Mouse (Mus musculus) yolk sac, embryonic 10.5 days (tissue): Measurements from ENCODE around the gene Abhd14a.
"Not testable (repeated sequence)": the region's sequence is repeated elsewhere in the genome, so short reads cannot be mapped to it uniquely, and the experiment has no call there.

ENCODE experiments used
- DNase-seq: peaks from one replicate; pipeline ENCODE4 v3.0.0-alpha.2; 2017; ENCODE audit warnings: low spot score

Gene Abhd14a

GRCm38 (mm10) chr9:106447348-106447747 lies at the start of gene Abhd14a, which contains the start of gene Abhd14b:
Gene Abhd14a (minus strand): TSS chr9:106447678.
Gene Abhd14b (plus strand): TSS chr9:106447459.
- DNase-seq, result peak; percentile 94

DNA sequence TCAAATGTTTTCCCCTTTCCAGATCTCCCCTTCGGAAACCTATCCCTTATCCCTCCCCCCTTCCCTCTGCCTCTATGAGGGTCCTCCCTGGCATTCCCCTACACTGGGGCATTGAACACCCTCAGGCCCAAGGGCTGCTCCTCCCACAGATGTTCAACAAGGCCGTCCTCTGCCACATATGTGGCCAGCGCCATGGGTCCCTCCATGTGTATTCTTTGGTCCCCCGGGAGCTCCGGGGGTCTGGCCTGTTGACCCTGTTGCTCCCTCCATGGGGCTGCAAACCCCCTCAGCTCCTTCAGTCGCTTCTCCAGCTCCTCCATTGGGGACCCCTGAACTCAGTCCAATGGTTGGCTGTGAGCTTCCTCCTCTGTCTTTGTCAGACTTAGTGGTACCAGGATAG lies 40.1 kb upstream of the Abhd14a start:
- not testable (repeated sequence) for DNase-seq

- no peak for DNase-seq
Measured at GRCm38 (mm10) chr9:106485076-106485475, 37.6 kb upstream of the Abhd14a start.

- DNase-seq, result no peak
Measured at GRCm38 (mm10) chr9:106483606-106484005, 36.1 kb upstream of the Abhd14a start.

- no peak for DNase-seq
Measured at GRCm38 (mm10) chr9:106483136-106483535, 35.7 kb upstream of the Abhd14a start.

DNA sequence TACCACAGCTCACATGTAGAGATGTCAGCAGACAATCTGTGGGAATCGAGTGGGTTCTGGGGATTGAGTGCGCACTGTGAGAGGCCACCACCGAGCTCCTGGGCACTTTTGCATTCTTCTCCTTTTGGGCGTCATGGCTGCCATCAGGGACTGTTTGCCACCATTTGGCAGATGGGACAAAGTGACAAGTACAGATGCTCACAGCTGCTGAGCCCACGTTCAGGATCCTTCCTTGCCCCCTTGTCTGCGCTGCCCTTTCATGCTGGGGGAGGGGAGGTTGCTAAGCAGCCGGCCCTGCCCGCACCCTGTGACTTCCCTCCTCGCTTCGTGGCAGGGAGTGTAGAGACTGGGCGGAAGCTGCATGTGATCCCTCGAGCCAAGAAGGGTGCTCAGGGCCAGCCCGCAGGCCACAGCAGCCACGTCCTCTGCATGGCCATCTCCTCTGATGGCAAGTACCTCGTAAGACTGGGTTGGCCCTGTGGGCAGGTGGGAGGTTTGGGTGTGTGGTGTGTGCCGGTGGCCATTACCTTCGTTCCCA lies 35.2 kb upstream of the Abhd14a start:
- DNase-seq, result no peak

GRCm38 (mm10) chr9:106481676-106482075 lies 34.2 kb upstream of the Abhd14a start:
- no peak for DNase-seq

DNA sequence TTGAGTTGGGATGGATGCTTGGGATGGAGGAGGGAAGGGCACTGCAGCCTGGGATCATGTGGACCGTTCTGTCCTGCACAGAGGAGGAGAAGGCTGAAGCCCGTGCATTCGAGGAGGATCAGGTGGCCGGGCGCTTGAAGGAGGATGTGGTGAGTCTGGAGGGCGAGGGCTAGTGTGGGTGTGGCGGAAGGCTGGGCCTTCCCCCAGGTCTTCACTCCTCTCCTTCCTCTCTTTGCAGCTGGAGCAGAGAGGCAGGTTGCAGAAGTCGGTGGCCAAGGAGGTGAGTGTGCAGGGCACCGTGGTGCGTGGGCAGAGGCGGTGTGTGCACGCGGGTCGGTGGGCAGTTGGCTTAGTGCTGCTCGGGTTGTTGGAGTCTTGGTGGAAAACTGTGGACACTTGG lies 33.6 kb upstream of the Abhd14a start:
- no peak for DNase-seq

- no peak for DNase-seq
Measured at GRCm38 (mm10) chr9:106480541-106480940, 33.1 kb upstream of the Abhd14a start.

- DNase-seq, result no peak
Measured at GRCm38 (mm10) chr9:106478101-106478500, 30.6 kb upstream of the Abhd14a start.

DNA sequence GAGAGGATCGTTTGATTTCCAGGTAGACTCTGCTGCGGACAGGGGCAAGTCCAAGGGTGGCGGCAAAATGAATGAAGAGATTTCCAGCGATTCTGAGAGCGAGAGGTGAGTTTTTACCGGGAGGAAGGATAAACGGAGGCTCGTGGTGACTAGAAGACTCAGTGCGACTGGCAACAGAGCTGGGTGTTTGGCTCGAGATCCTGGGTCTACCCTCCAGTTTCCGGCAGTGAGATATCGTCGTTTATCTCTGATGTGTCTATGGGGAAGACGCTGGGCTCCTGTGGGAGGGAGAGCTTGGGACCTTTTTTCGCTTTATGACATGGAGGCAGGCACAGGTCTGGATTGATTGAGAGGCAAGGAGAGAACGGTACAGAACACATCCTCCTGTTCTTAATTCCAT lies 30.2 kb upstream of the Abhd14a start:
- no peak for DNase-seq

DNA sequence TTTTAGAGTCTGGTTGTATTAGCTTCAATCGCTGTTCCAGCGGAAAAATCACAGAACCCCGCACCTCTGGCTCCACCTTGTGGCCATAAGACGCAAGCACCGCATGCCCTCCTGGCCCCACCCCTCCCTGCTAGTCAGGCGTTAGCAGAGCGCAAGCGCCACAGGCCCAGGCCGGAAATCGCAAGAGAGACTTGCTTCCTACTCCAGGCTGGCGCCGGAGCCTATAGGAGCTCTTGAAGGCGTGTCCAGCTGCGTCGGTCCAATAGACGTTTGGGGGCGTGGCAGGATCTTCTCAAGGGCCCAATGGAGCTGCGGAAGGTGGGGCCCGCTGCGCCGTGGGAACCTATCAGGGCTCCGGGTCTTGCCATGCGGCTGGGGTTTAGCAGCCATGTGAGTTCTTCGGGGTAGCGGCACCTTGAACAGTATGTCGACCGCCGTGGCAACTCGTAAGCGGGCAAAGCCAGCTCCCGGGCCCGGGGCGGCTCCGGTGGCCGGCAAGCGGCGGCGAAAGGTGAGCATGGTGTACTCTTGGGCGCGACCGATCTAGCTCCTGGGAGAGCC lies 29.5 kb upstream of the Abhd14a start, which contains the start of gene Parp3:
TSS of gene Parp3 (minus strand) at position 26 of the 561 bp plus-strand sequence.
- DNase-seq, result peak; percentile 99

- DNase-seq, result no peak
Measured at GRCm38 (mm10) chr9:106476002-106476923, 28.8 kb upstream of the Abhd14a start.

DNA sequence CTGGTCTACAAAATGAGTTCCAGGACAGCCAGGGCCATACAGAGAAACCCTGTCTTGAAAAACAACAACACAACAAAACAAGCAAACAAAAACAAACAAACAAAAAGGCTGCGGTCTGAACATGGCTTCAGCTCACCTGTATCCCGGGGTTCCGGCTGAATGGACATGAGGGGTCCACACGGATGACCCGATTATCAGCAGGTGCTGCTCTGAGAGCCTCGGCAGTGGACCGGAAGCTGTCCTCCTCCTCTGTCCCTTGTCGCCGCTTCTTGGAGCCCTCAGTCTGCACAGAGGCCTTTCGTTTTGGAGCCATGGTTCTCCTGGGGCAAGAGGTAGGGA lies 28.2 kb upstream of the Abhd14a start, which contains the start of gene Rrp9:
TSS of gene Rrp9 (plus strand) at position 301 of the 339 bp plus-strand sequence.
- no peak for DNase-seq

DNA sequence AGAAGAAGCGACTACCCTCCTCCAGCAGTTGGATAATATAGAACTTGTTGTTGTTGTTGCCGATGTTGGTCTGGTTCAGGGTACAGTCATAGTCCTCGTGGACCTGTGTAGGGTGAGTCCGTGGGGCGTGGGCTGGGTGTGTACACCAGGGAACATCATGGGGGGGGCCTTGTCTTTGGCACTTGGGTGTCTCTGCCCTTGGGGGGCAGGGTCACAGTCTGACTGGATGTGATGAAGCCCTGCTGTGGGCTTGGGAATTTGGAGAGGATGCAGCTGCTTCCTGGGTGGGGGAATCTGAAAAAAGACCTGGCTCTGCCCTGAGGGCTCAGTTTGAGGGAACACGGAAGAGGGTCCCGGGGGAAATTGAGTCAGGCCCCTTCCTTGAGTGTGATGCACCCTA lies 27.6 kb upstream of the Abhd14a start:
- no peak for DNase-seq

DNA sequence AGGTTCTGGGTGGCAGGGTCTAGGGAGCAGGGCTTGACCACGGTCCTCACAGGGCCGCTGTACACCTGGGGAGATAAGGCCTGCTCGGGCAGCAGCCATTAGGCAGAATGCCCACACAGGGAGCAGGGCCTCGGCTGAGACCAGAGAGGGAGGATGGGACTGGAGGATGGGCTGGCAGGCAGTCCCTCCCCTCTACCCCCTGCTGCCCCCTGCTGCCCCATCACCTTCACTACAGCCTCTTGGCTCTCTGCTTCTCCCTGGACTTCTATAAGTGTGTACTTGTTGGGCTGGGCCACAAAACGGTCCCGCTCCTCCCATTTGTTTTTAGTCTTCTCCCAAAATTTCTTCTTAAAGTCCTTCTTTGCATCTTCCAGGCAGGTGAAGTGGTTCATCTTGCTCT lies 27.0 kb upstream of the Abhd14a start:
- peak; percentile 68 for DNase-seq

- DNase-seq, result no peak
Measured at GRCm38 (mm10) chr9:106473753-106474105, 26.3 kb upstream of the Abhd14a start.

GRCm38 (mm10) chr9:106473081-106473752 lies 25.7 kb upstream of the Abhd14a start:
- DNase-seq, result no peak

GRCm38 (mm10) chr9:106472321-106472720 lies 24.8 kb upstream of the Abhd14a start:
- DNase-seq, result no peak

DNA sequence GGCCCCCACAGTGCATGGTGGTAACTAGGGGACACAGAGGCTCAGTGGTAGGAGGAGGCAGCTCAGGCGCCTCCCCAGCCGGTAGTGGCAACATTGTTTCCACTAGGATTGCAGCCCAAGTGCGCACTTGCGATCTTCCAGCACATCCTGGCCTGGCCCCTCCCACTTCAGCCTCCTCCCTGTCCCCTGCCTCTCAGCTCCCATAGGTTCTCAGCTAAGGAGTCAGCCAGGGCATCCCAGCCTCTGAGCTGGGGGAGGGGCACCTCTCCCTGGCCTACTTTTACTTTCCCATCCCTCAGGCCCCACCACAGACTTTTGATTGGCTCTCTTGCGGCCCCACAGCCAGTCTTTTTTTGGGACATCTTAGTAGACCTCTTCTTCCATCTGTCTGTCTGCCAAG lies 24.4 kb upstream of the Abhd14a start:
- peak; percentile 51 for DNase-seq

DNA sequence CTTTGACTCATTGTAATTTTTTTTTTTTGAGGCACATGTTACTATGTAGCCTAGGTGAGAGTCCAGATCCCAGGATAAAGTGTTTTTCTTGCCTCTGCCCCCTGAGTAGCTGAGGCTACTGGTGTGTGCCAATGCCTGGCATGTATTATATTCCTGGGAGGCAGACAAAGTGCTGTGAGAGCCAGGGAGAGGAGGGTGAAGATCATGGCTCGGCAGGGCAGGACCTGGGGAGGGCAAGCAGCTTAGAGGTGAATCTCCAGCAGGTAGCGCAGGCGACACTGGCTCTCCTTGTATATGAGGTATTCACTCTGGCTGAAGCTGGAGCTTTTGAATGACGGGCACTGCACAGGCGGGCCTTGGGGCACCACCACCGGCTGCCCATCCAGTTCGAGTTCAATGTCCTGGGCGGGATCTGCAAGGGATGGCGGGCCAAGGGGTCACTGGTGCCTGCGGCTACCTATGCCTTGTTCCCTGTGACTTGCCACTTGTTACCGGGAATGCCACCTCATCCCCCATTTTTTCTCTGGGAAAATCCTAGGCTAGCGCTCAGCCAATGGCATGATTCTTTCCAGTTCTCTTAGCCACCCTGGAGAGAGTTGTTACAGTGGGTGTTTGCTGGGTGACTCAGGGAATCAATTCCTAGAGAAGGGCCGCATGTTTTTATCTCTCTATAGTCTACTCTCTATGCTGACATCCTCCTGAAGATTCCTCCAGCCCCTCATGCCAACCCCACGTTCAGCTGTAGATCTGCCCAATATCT lies 23.7 kb upstream of the Abhd14a start:
- no peak for DNase-seq

- DNase-seq, result no peak
Measured at GRCm38 (mm10) chr9:106469776-106470175, 22.3 kb upstream of the Abhd14a start.
